Mouse (Mus musculus) neural tube, embryonic 11.5 days (tissue): ENCODE data around the gene Hsp90aa1. TPM values are rescaled to one million over a fixed set of nuclear protein-coding genes. Genes with fewer than 3 reads are reported as not detected.
A peak's percentile ranks its signal among the peaks of the same experiment; 100 is the strongest.
"Not testable (repeated sequence)": the region's sequence is repeated elsewhere in the genome, so short reads cannot be mapped to it uniquely, and the experiment has no call there.

Experiments used
- ATAC-seq: fragments of 200-750 bp; cut with Nextera tagmentation; 2 replicates; pipeline ENCODE4 v1.8.0; 2017; ENCODE audit warnings: moderate number of reproducible peaks, mild to moderate bottlenecking, moderate TSS enrichment, moderate library complexity; ENCODE audit not compliant: insufficient read depth, low FRiP score, low TSS enrichment
- DNase-seq: peaks from one replicate; pipeline ENCODE4 v3.0.0-alpha.2; 2015; ENCODE audit warnings: low spot score
- H3K27ac ChIP-seq: fragments of 300-500 bp; sonication (generic); 2 replicates; pipeline ENCODE4 v1.5.1; 2014; ENCODE audit warnings: low read depth, mild to moderate bottlenecking, low read length
- H3K27me3 ChIP-seq: fragments of 300-500 bp; sonication (generic); 2 replicates; pipeline ENCODE4 v1.6.1; 2014; ENCODE audit warnings: mild to moderate bottlenecking, low read length, mixed read lengths; ENCODE audit not compliant: control insufficient read depth, insufficient read depth
- H3K36me3 ChIP-seq: fragments of 300-500 bp; sonication (generic); 2 replicates; pipeline ENCODE4 v1.6.1; 2014; ENCODE audit warnings: mild to moderate bottlenecking, low read length, moderate library complexity, mixed read lengths; ENCODE audit not compliant: control insufficient read depth, insufficient read depth
- H3K4me1 ChIP-seq: fragments of 300-500 bp; sonication (generic); 2 replicates; pipeline ENCODE4 v1.6.1; 2014; ENCODE audit warnings: low read length, mixed read lengths; ENCODE audit not compliant: control insufficient read depth, insufficient read depth
- H3K4me2 ChIP-seq: fragments of 300-500 bp; sonication (generic); 2 replicates; pipeline ENCODE4 v1.6.1; 2014; ENCODE audit warnings: low read depth, mild to moderate bottlenecking, moderate library complexity
- H3K4me3 ChIP-seq: fragments of 300-500 bp; sonication (generic); 2 replicates; pipeline ENCODE4 v1.5.1; 2014; ENCODE audit warnings: low read depth, low read length
- H3K9ac ChIP-seq: fragments of 300-500 bp; sonication (generic); 2 replicates; pipeline ENCODE4 v1.6.1; 2014; ENCODE audit warnings: mild to moderate bottlenecking, low read length
- H3K9me3 ChIP-seq: fragments of 300-500 bp; sonication (generic); 2 replicates; pipeline ENCODE4 v1.6.1; 2016; ENCODE audit warnings: low read length; ENCODE audit not compliant: control insufficient read depth
- WGBS: fragments of 180-500 bp; shearing (Covaris S2); extraction: QIAGEN DNeasy Blood & Tissue Kit; methylation state at CpG from one replicate; pipeline ENCODE4 v1.1.7; 2014; 5-methylcytosine and 5-hydroxymethylcytosine counted together
- polyA plus RNA-seq: library from polyadenylated mRNA; unstranded; fragments of >200 nt; fragmentation: Nextera tagmentation; extraction: Ambion mirVana; gene quantifications from 2 replicates; pipeline ENCODE4 v1.2.1, GENCODE M21; 2014

Gene Hsp90aa1
- polyA plus RNA-seq, 1 experiment from 2014 or later = 1,445 TPM

GRCm38 (mm10) chr12:110725051-110725450, 22.5 kb upstream of the Hsp90aa1 start:
- Histone ChIP-seq H3K27ac (no peak overlapping the region), H3K4me2 (no peak overlapping the region), H3K27me3 (no peaks in the 10 kb centered on the region), H3K4me3 (no peak overlapping the region), H3K36me3 (no peaks in the 10 kb centered on the region), H3K9me3 (no peaks in the 10 kb centered on the region), H3K4me1 (no peaks in the 10 kb centered on the region), H3K9ac (no peak overlapping the region)
- no peak for DNase-seq
- 92% methylated on average over 5 of the region's 5 CpGs for WGBS
- ATAC-seq = no peak

GRCm38 (mm10) chr12:110716004-110716403, 13.5 kb upstream of the Hsp90aa1 start:
- Histone ChIP-seq H3K27me3 (no peaks in the 10 kb centered on the region), H3K9me3 (0 out of 2 replicates have a peak, but pooled peaks cover 3% of the 10 kb centered on the region), H3K27ac (no peak overlapping the region), H3K4me3 (no peak overlapping the region), H3K4me2 (no peak overlapping the region), H3K9ac (no peak overlapping the region), H3K36me3 (no peaks in the 10 kb centered on the region), H3K4me1 (no peaks in the 10 kb centered on the region)
- DNase-seq (no peak), ATAC-seq (no peak)
- 40% methylated on average over 5 of the region's 5 CpGs for WGBS

GRCm38 (mm10) chr12:110714215-110714614, 11.7 kb upstream of the Hsp90aa1 start:
- H3K9me3 ChIP-seq = 0 out of 2 replicates have a peak, but pooled peaks cover 3% of the 10 kb centered on the region
- 94% methylated on average over 6 of the region's 6 CpGs for WGBS
- H3K27me3 ChIP-seq = no peaks in the 10 kb centered on the region
- no peaks in the 10 kb centered on the region for H3K36me3 ChIP-seq
- ATAC-seq (no peak), DNase-seq (no peak)
- no peak overlapping the region for H3K27ac ChIP-seq
- H3K4me1 ChIP-seq = no peaks in the 10 kb centered on the region
- H3K4me3 ChIP-seq = no peak overlapping the region
- H3K4me2 ChIP-seq = no peak overlapping the region
- H3K9ac ChIP-seq = no peak overlapping the region

- no peaks in the 10 kb centered on the region for H3K4me1 ChIP-seq
- no peak overlapping the region for H3K4me2 ChIP-seq
- no peaks in the 10 kb centered on the region for H3K36me3 ChIP-seq
- DNase-seq = no peak
- H3K27me3 ChIP-seq = no peaks in the 10 kb centered on the region
- H3K27ac ChIP-seq = no peak overlapping the region
- no peak overlapping the region for H3K9ac ChIP-seq
- no peak for ATAC-seq
- WGBS = 96% methylated on average over 6 of the region's 6 CpGs
- H3K4me3 ChIP-seq = no peak overlapping the region
- H3K9me3 ChIP-seq = 0 out of 2 replicates have a peak, but pooled peaks cover 3% of the 10 kb centered on the region
Measured at GRCm38 (mm10) chr12:110713784-110714183, 11.3 kb upstream of the Hsp90aa1 start.

GRCm38 (mm10) chr12:110711270-110711669, 8.7 kb upstream of the Hsp90aa1 start:
- DNase-seq (no peak), ATAC-seq (no peak)
- H3K27me3 ChIP-seq = no peaks in the 10 kb centered on the region
- WGBS = 74% methylated on average over 5 of the region's 5 CpGs
- H3K4me2 ChIP-seq = no peak overlapping the region
- H3K4me3 ChIP-seq = no peak overlapping the region
- no peak overlapping the region for H3K27ac ChIP-seq
- H3K4me1 ChIP-seq = no peaks in the 10 kb centered on the region
- 0 out of 2 replicates have a peak, but pooled peaks cover 3% of the 10 kb centered on the region for H3K9me3 ChIP-seq
- H3K36me3 ChIP-seq = no peaks in the 10 kb centered on the region
- H3K9ac ChIP-seq = no peak overlapping the region

- H3K4me3 ChIP-seq = no peak overlapping the region
- 88% methylated on average over 7 of the region's 7 CpGs for WGBS
Measured at GRCm38 (mm10) chr12:110707451-110707850, 4.9 kb upstream of the Hsp90aa1 start.

GRCm38 (mm10) chr12:110706337-110707231, 4.1 kb upstream of the Hsp90aa1 start:
- WGBS = 2% methylated on average over 27 of the region's 27 CpGs
- H3K4me1 ChIP-seq = no peaks in the 10 kb centered on the region
- H3K4me3 ChIP-seq = peak overlapping the region; percentile 17
- H3K4me2 ChIP-seq = peak overlapping the region; percentile 47
- H3K9me3 ChIP-seq = no peaks in the 10 kb centered on the region
- H3K36me3 ChIP-seq = no peaks in the 10 kb centered on the region
- H3K9ac ChIP-seq = no peak overlapping the region
- peak; percentile 66 for DNase-seq
- H3K27me3 ChIP-seq = no peaks in the 10 kb centered on the region
- ATAC-seq = no peak
- H3K27ac ChIP-seq = 0 out of 2 replicates have a peak overlapping the region, but pooled peaks have one; percentile 2

More at GRCm38 (mm10) chr12:110707451-110707850, 4.9 kb upstream of the Hsp90aa1 start:
- no peak overlapping the region for H3K27ac ChIP-seq
- ATAC-seq (no peak), DNase-seq (no peak)
- no peaks in the 10 kb centered on the region for H3K9me3 ChIP-seq
- no peaks in the 10 kb centered on the region for H3K36me3 ChIP-seq
- H3K4me1 ChIP-seq = no peaks in the 10 kb centered on the region
- H3K27me3 ChIP-seq = no peaks in the 10 kb centered on the region
- H3K9ac ChIP-seq = no peak overlapping the region
- no peak overlapping the region for H3K4me2 ChIP-seq

GRCm38 (mm10) chr12:110705419-110705818, 2.9 kb upstream of the Hsp90aa1 start:
- not testable (repeated sequence) for H3K9me3 ChIP-seq, H3K4me1 ChIP-seq, DNase-seq, H3K27ac ChIP-seq, H3K4me2 ChIP-seq, H3K36me3 ChIP-seq, H3K9ac ChIP-seq, H3K4me3 ChIP-seq, ATAC-seq, H3K27me3 ChIP-seq
- WGBS = 90% methylated on average over 4 of the region's 4 CpGs

- Histone ChIP-seq H3K9me3 (no peaks in the 10 kb centered on the region), H3K4me2 (no peak overlapping the region), H3K9ac (no peak overlapping the region), H3K27ac (no peak overlapping the region), H3K4me3 (no peak overlapping the region), H3K27me3 (no peaks in the 10 kb centered on the region), H3K4me1 (no peaks in the 10 kb centered on the region), H3K36me3 (no peaks in the 10 kb centered on the region)
- DNase-seq = no peak
- 74% methylated on average over 7 of the region's 7 CpGs for WGBS
- ATAC-seq = no peak
Measured at GRCm38 (mm10) chr12:110703682-110704081, 1.2 kb upstream of the Hsp90aa1 start.
